Comparison of ENCODE assay signal across 8 mouse cellular contexts in the genomic region with DNA sequence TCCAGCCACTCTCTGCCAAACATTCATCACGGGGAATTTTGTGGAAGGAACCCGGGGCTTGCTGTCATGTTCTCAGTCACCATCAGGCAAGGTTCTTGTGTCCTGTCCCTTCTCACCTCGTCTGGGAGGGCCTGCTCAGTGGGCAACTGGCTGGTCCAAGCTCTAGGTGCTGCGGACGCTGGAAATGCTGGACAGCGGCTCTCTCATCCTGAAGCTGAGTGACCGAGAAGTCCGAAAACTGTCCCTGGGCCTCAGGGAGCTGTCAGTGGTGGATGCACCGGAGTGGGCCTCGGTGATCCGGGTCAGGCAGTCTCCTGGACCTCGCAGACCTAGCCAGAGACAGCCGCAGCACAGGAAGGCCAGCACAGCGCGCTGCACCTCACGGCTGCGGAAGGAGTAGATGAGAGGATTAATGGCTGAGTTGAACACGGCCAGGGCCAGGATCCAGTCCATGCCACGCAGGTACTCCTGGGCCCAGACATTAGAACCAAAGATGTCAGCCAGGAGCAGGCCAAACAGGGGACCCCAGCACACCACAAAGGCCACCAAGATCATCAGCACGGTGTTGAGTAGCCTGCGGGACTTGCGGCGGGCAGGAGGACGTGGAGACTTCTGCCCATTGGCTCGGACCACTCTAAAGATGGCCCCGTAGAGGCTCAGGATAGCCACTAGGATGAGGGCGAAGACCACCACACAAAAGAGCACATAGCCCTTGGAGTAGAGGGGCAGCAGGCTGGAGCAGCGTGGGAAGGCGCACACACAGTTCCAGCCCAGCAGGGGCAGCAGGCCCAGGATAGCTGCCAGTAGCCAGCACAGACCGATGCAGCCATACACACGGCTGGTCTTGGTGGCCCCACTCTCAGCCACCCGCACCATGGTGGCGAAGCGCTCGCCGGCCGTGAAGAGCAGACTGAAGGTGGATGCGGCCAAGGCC. TPM values are rescaled to one million over a fixed set of nuclear protein-coding genes. Genes with fewer than 3 reads are reported as not detected.
DNase-seq lines count a peak whose midpoint lies in the region; ATAC-seq and TF ChIP-seq lines count a peak whose summit lies in the region.

No protein-coding gene starts in this region.

- H3K4me2 ChIP-seq in heart, embryonic 13.5 days: no peak overlapping the region
- H3K4me2 ChIP-seq in heart, embryonic 12.5 days: no peak overlapping the region
- no peak overlapping the region for H3K4me2 ChIP-seq in neural tube, embryonic 13.5 days
- H3K4me2 ChIP-seq in neural tube, embryonic 15.5 days: no peak overlapping the region

- no peaks in the 10 kb centered on the region for H3K9me3 ChIP-seq in heart, embryonic 13.5 days
- no peaks in the 10 kb centered on the region for H3K9me3 ChIP-seq in heart, embryonic 12.5 days (replicated peaks)
- H3K9me3 ChIP-seq in neural tube, embryonic 13.5 days: no peaks in the 10 kb centered on the region
- H3K9me3 ChIP-seq in neural tube, embryonic 15.5 days (replicated peaks): no peaks in the 10 kb centered on the region
- no peaks in the 10 kb centered on the region for H3K9me3 ChIP-seq in embryonic facial prominence, embryonic 10.5 days

- H3K27ac ChIP-seq in heart, embryonic 13.5 days (replicated peaks): no peak overlapping the region
- no peak overlapping the region for H3K27ac ChIP-seq in heart, embryonic 12.5 days (ENCODE audit: poor library complexity, severe bottlenecking)
- H3K27ac ChIP-seq in neural tube, embryonic 13.5 days (replicated peaks): no peak overlapping the region
- H3K27ac ChIP-seq in neural tube, embryonic 15.5 days (replicated peaks): no peak overlapping the region
- H3K27ac ChIP-seq in embryonic facial prominence, embryonic 10.5 days (replicated peaks): no peak overlapping the region; the same call in 1 of the 2 replicates
- peak overlapping the region; percentile 61 for H3K27ac ChIP-seq in small intestine, adult 2 months (ENCODE audit: insufficient read depth, low read depth, low read length)

- peaks cover 8% of the 10 kb centered on the region for H3K27me3 ChIP-seq in heart, embryonic 13.5 days (replicated peaks)
- H3K27me3 ChIP-seq in heart, embryonic 12.5 days (replicated peaks): 0 out of 2 replicates have a peak, but pooled peaks cover 7% of the 10 kb centered on the region
- peaks cover 8% of the 10 kb centered on the region for H3K27me3 ChIP-seq in neural tube, embryonic 13.5 days
- H3K27me3 ChIP-seq in neural tube, embryonic 15.5 days (replicated peaks): peaks cover 6% of the 10 kb centered on the region; the same call in 1 of the 2 replicates
- H3K27me3 ChIP-seq in embryonic facial prominence, embryonic 10.5 days (replicated peaks; ENCODE audit: low read depth, poor library complexity, severe bottlenecking): peaks cover 9% of the 10 kb centered on the region
- H3K27me3 ChIP-seq in small intestine, adult 2 months (ENCODE audit: control insufficient read depth, insufficient read depth, low read length): no peaks in the 10 kb centered on the region

- 0 out of 2 replicates have a peak, but pooled peaks cover 4% of the 10 kb centered on the region for H3K36me3 ChIP-seq in heart, embryonic 13.5 days
- H3K36me3 ChIP-seq in heart, embryonic 12.5 days: 0 out of 2 replicates have a peak, but pooled peaks cover 7% of the 10 kb centered on the region
- H3K36me3 ChIP-seq in neural tube, embryonic 13.5 days: no peaks in the 10 kb centered on the region
- H3K36me3 ChIP-seq in neural tube, embryonic 15.5 days: no peaks in the 10 kb centered on the region
- peaks cover 9% of the 10 kb centered on the region for H3K36me3 ChIP-seq in embryonic facial prominence, embryonic 10.5 days (replicated peaks)
- no peaks in the 10 kb centered on the region for H3K36me3 ChIP-seq in small intestine, adult 2 months (ENCODE audit: control insufficient read depth, insufficient read depth, low read length)

- no peak for DNase-seq in embryonic facial prominence, embryonic 10.5 days (ENCODE audit: low spot score)
- no peak for DNase-seq in left cerebral cortex, adult 9 months (ENCODE audit: low spot score in 2 of 2)
- no peak for DNase-seq in adrenal gland, postnatal 36 days

- TF ChIP-seq CTCF in small intestine, adult 2 months (IDR thresholded peaks at IDR 0.05; ENCODE audit: extremely low read depth, insufficient read length, insufficient replicate concordance, low read depth, low read length): no peak

- H3K4me1 ChIP-seq in heart, embryonic 13.5 days: peaks cover 30% of the 10 kb centered on the region
- peaks cover 22% of the 10 kb centered on the region for H3K4me1 ChIP-seq in heart, embryonic 12.5 days (replicated peaks)
- H3K4me1 ChIP-seq in neural tube, embryonic 13.5 days (replicated peaks): peaks cover 30% of the 10 kb centered on the region
- peaks cover 38% of the 10 kb centered on the region for H3K4me1 ChIP-seq in neural tube, embryonic 15.5 days
- peaks cover 39% of the 10 kb centered on the region for H3K4me1 ChIP-seq in embryonic facial prominence, embryonic 10.5 days
- peaks cover 22% of the 10 kb centered on the region for H3K4me1 ChIP-seq in small intestine, adult 2 months (ENCODE audit: control insufficient read depth, insufficient read depth, insufficient read length, low read length)

- TF ChIP-seq POLR2A in small intestine, adult 2 months (IDR thresholded peaks at IDR 0.05; ENCODE audit: low read depth, low read length): no peak

- 77% methylated on average over 38 of the region's 38 CpGs for WGBS in heart, embryonic 13.5 days
- WGBS in heart, embryonic 12.5 days: 80% methylated on average over 38 of the region's 38 CpGs
- 87% methylated on average over 38 of the region's 38 CpGs for WGBS in neural tube, embryonic 13.5 days
- WGBS in neural tube, embryonic 15.5 days: 87% methylated on average over 38 of the region's 38 CpGs
- WGBS in embryonic facial prominence, embryonic 10.5 days: 86% methylated on average over 38 of the region's 38 CpGs
- 78% methylated on average over 38 of the region's 38 CpGs for WGBS in small intestine, adult 2 months

- 0 out of 2 replicates have a peak overlapping the region, but pooled peaks have one; percentile 21 for H3K9ac ChIP-seq in heart, embryonic 13.5 days
- no peak overlapping the region for H3K9ac ChIP-seq in heart, embryonic 12.5 days
- H3K9ac ChIP-seq in neural tube, embryonic 13.5 days: peak overlapping the region; percentile 43; the same call in 1 of the 2 replicates
- no peak overlapping the region for H3K9ac ChIP-seq in neural tube, embryonic 15.5 days (replicated peaks)

- H3K4me3 ChIP-seq in heart, embryonic 13.5 days: no peak overlapping the region
- H3K4me3 ChIP-seq in heart, embryonic 12.5 days: no peak overlapping the region
- no peak overlapping the region for H3K4me3 ChIP-seq in neural tube, embryonic 13.5 days
- no peak overlapping the region for H3K4me3 ChIP-seq in neural tube, embryonic 15.5 days (replicated peaks)
- H3K4me3 ChIP-seq in embryonic facial prominence, embryonic 10.5 days: peak overlapping the region; percentile 14
- H3K4me3 ChIP-seq in small intestine, adult 2 months (ENCODE audit: low read depth, low read length): peak overlapping the region; percentile 63

- no peak for ATAC-seq in heart, embryonic 13.5 days (ENCODE audit: extremely low read depth, insufficient number of reproducible peaks, low FRiP score, low TSS enrichment)
- ATAC-seq in heart, embryonic 12.5 days (ENCODE audit: insufficient number of reproducible peaks, low FRiP score): no peak
- ATAC-seq in neural tube, embryonic 13.5 days (ENCODE audit: low read depth): no peak
- ATAC-seq in neural tube, embryonic 15.5 days (ENCODE audit: low FRiP score): no peak

RNA-seq across cellular contexts. Expression of a gene that starts 1.3 kb away (rescaled TPM):
- 0.53 and 0.62 TPM in 2 replicates for polyA plus RNA-seq in heart, embryonic 13.5 days (2015; fragmentation: Nextera tagmentation; extraction: Ambion mirVana)
- polyA plus RNA-seq in heart, embryonic 12.5 days (2016; fragmentation: Nextera tagmentation; extraction: Ambion mirVana): 0.42 and 0.52 TPM in 2 replicates
- polyA plus RNA-seq in neural tube, embryonic 13.5 days (2015; fragmentation: Nextera tagmentation; extraction: Ambion mirVana): 0.36 and 0.64 TPM in 2 replicates
- polyA plus RNA-seq in neural tube, embryonic 15.5 days (2015; fragmentation: Nextera tagmentation; extraction: Ambion mirVana): 0.69 and 2.1 TPM in 2 replicates
- 0.28 and 0.51 TPM in 2 replicates for polyA plus RNA-seq in embryonic facial prominence, embryonic 10.5 days (2016; fragmentation: Nextera tagmentation; extraction: Ambion mirVana)
- polyA plus RNA-seq in small intestine, adult 2 months (2012; rRNA removed): 4.0 and 5.6 TPM in 2 replicates
- 1 to 10 TPM; 1.1 to 1.2 TPM for total RNA-seq in adrenal gland, postnatal 36 days (2021)

RNA-seq across cellular contexts. Expression of a gene that starts 2.4 kb away (rescaled TPM):
- 51.7 and 53.8 TPM in 2 replicates for polyA plus RNA-seq in heart, embryonic 13.5 days (2015; fragmentation: Nextera tagmentation; extraction: Ambion mirVana)
- 54.9 and 60.2 TPM in 2 replicates for polyA plus RNA-seq in heart, embryonic 12.5 days (2016; fragmentation: Nextera tagmentation; extraction: Ambion mirVana)
- 68.7 and 68.8 TPM in 2 replicates for polyA plus RNA-seq in neural tube, embryonic 13.5 days (2015; fragmentation: Nextera tagmentation; extraction: Ambion mirVana)
- polyA plus RNA-seq in neural tube, embryonic 15.5 days (2015; fragmentation: Nextera tagmentation; extraction: Ambion mirVana): 68.5 and 70.3 TPM in 2 replicates
- polyA plus RNA-seq in embryonic facial prominence, embryonic 10.5 days (2016; fragmentation: Nextera tagmentation; extraction: Ambion mirVana): 85.2 and 94.3 TPM in 2 replicates
- polyA plus RNA-seq in small intestine, adult 2 months (2012; rRNA removed): 196 and 354 TPM in 2 replicates
- 100 to 1,000 TPM; 123 to 125 TPM for total RNA-seq in adrenal gland, postnatal 36 days (2021)

RNA-seq across cellular contexts. Expression of a gene that starts 16.1 kb away (rescaled TPM):
- 0.15 and 0.16 TPM in 2 replicates for polyA plus RNA-seq in heart, embryonic 13.5 days (2015; fragmentation: Nextera tagmentation; extraction: Ambion mirVana)
- 0.19 and 0.28 TPM in 2 replicates for polyA plus RNA-seq in heart, embryonic 12.5 days (2016; fragmentation: Nextera tagmentation; extraction: Ambion mirVana)
- polyA plus RNA-seq in neural tube, embryonic 13.5 days (2015; fragmentation: Nextera tagmentation; extraction: Ambion mirVana): 52.7 and 56.1 TPM in 2 replicates
- polyA plus RNA-seq in neural tube, embryonic 15.5 days (2015; fragmentation: Nextera tagmentation; extraction: Ambion mirVana): 54.8 and 62.5 TPM in 2 replicates
- polyA plus RNA-seq in embryonic facial prominence, embryonic 10.5 days (2016; fragmentation: Nextera tagmentation; extraction: Ambion mirVana): 1.2 and 2.3 TPM in 2 replicates
- polyA plus RNA-seq in small intestine, adult 2 months (2012; rRNA removed): 1.1 and 3.3 TPM in 2 replicates
- total RNA-seq in adrenal gland, postnatal 36 days (2021): 1 to 10 TPM in 1 of 2 experiments, under 1 TPM in 1; 0.20 to 1.2 TPM

RNA-seq across cellular contexts. Expression of a gene that starts 25.4 kb away (rescaled TPM):
- polyA plus RNA-seq in heart, embryonic 13.5 days (2015; fragmentation: Nextera tagmentation; extraction: Ambion mirVana): 1.5 and 2.0 TPM in 2 replicates
- polyA plus RNA-seq in heart, embryonic 12.5 days (2016; fragmentation: Nextera tagmentation; extraction: Ambion mirVana): 1.9 and 2.3 TPM in 2 replicates
- polyA plus RNA-seq in neural tube, embryonic 13.5 days (2015; fragmentation: Nextera tagmentation; extraction: Ambion mirVana): 1.3 and 1.9 TPM in 2 replicates
- 1.7 and 2.6 TPM in 2 replicates for polyA plus RNA-seq in neural tube, embryonic 15.5 days (2015; fragmentation: Nextera tagmentation; extraction: Ambion mirVana)
- 1.2 and 1.3 TPM in 2 replicates for polyA plus RNA-seq in embryonic facial prominence, embryonic 10.5 days (2016; fragmentation: Nextera tagmentation; extraction: Ambion mirVana)
- polyA plus RNA-seq in small intestine, adult 2 months (2012; rRNA removed): 1.5 and 3.0 TPM in 2 replicates
- total RNA-seq in adrenal gland, postnatal 36 days (2021): 1 to 10 TPM; 1.0 to 1.3 TPM

RNA-seq across cellular contexts. Expression of a gene that starts 43.1 kb away (rescaled TPM):
- 56.6 and 57.4 TPM in 2 replicates for polyA plus RNA-seq in heart, embryonic 13.5 days (2015; fragmentation: Nextera tagmentation; extraction: Ambion mirVana)
- polyA plus RNA-seq in heart, embryonic 12.5 days (2016; fragmentation: Nextera tagmentation; extraction: Ambion mirVana): 39.3 and 40.7 TPM in 2 replicates
- 27.1 and 27.9 TPM in 2 replicates for polyA plus RNA-seq in neural tube, embryonic 13.5 days (2015; fragmentation: Nextera tagmentation; extraction: Ambion mirVana)
- polyA plus RNA-seq in neural tube, embryonic 15.5 days (2015; fragmentation: Nextera tagmentation; extraction: Ambion mirVana): 35.0 and 35.8 TPM in 2 replicates
- polyA plus RNA-seq in embryonic facial prominence, embryonic 10.5 days (2016; fragmentation: Nextera tagmentation; extraction: Ambion mirVana): 12.5 and 20.2 TPM in 2 replicates
- polyA plus RNA-seq in small intestine, adult 2 months (2012; rRNA removed): 15.5 and 19.4 TPM in 2 replicates
- 100 to 1,000 TPM in 1 of 2 experiments, 10 to 100 TPM in 1; 93.2 to 114 TPM for total RNA-seq in adrenal gland, postnatal 36 days (2021)

Comparison
In these comparisons a context has a peak if more than half of its experiments do, and no peak if none do; other contexts are left out.
1. H3K9ac ChIP-seq: peak in heart, embryonic 13.5 days (single experiment) and neural tube, embryonic 13.5 days (single experiment); none in heart, embryonic 12.5 days (single experiment) and neural tube, embryonic 15.5 days (single experiment).
2. H3K4me3 ChIP-seq: peak in embryonic facial prominence, embryonic 10.5 days (single experiment) and small intestine, adult 2 months (single experiment); none in heart, embryonic 13.5 days (single experiment), heart, embryonic 12.5 days (single experiment), neural tube, embryonic 13.5 days (single experiment) and neural tube, embryonic 15.5 days (single experiment).
3. RNA of a gene that starts 16.1 kb away (polyA plus RNA-seq): 54.8 to 62.5 TPM in neural tube, embryonic 15.5 days and 52.7 to 56.1 TPM in neural tube, embryonic 13.5 days; 1.1 to 3.3 TPM in small intestine, adult 2 months, 1.2 to 2.3 TPM in embryonic facial prominence, embryonic 10.5 days, 0.19 to 0.28 TPM in heart, embryonic 12.5 days and 0.15 to 0.16 TPM in heart, embryonic 13.5 days; every median in the first group is over 10 times any median in the second.